Mouse (Mus musculus) activated CD4-positive, CD25-positive, alpha-beta regulatory T cell, adult 4 months (primary cell): ENCODE data around the gene Wdr95. TPM values are rescaled to one million over a fixed set of nuclear protein-coding genes. Genes with fewer than 3 reads are reported as not detected.

Experiments
- ATAC-seq: one replicate; pipeline ENCODE4 v1.8.0; 2017
- polyA plus RNA-seq, 2 experiments: library from polyadenylated mRNA; unstranded; fragments of 100-300 nt; shearing (Covaris generic); gene quantifications; one replicate each; pipeline ENCODE4 v1.2.1; 2017

The Wdr95 gene
- polyA plus RNA-seq = not detected

- ATAC-seq = no peak
Observed at GRCm38 (mm10) chr5:149527999-149528729, at the start of gene Wdr95. TSS of gene Wdr95 (plus strand) at chr5:149528679.

- ATAC-seq = no peak
Observed at GRCm38 (mm10) chr5:149481920-149482319, 46.6 kb upstream of the Wdr95 start.

- no peak for ATAC-seq
Observed at GRCm38 (mm10) chr5:149483321-149484052, 45.0 kb upstream of the Wdr95 start.

- no peak for ATAC-seq
Observed at GRCm38 (mm10) chr5:149484270-149484669, 44.2 kb upstream of the Wdr95 start.

- no peak for ATAC-seq
Observed at GRCm38 (mm10) chr5:149485447-149485846, 43.0 kb upstream of the Wdr95 start.

GRCm38 (mm10) chr5:149488360-149489021 lies 40.0 kb upstream of the Wdr95 start:
- ATAC-seq = no peak

- ATAC-seq = no peak
Observed at GRCm38 (mm10) chr5:149489136-149489535, 39.3 kb upstream of the Wdr95 start.

GRCm38 (mm10) chr5:149490275-149490674 lies 38.2 kb upstream of the Wdr95 start:
- ATAC-seq = no peak

- ATAC-seq = no peak
Observed at GRCm38 (mm10) chr5:149495655-149496054, 32.8 kb upstream of the Wdr95 start.

GRCm38 (mm10) chr5:149496401-149497066 lies 31.9 kb upstream of the Wdr95 start:
- ATAC-seq = no peak

- no peak for ATAC-seq
Observed at GRCm38 (mm10) chr5:149499936-149500335, 28.5 kb upstream of the Wdr95 start.

GRCm38 (mm10) chr5:149503423-149504175 lies 24.9 kb upstream of the Wdr95 start:
- ATAC-seq = no peak

- ATAC-seq = no peak
Observed at GRCm38 (mm10) chr5:149504985-149505384, 23.5 kb upstream of the Wdr95 start.

GRCm38 (mm10) chr5:149506033-149506432 lies 22.4 kb upstream of the Wdr95 start:
- no peak for ATAC-seq

- no peak for ATAC-seq
Observed at GRCm38 (mm10) chr5:149508094-149509029, 20.1 kb upstream of the Wdr95 start.

GRCm38 (mm10) chr5:149510323-149510722 lies 18.2 kb upstream of the Wdr95 start:
- no peak for ATAC-seq

- ATAC-seq = no peak
Observed at GRCm38 (mm10) chr5:149512695-149513094, 15.8 kb upstream of the Wdr95 start.

- no peak for ATAC-seq
Observed at GRCm38 (mm10) chr5:149513438-149514086, 14.9 kb upstream of the Wdr95 start.

- ATAC-seq = no peak
Observed at GRCm38 (mm10) chr5:149514087-149514671, 14.3 kb upstream of the Wdr95 start.

GRCm38 (mm10) chr5:149514890-149515289 lies 13.6 kb upstream of the Wdr95 start:
- no peak for ATAC-seq
